Mouse (Mus musculus) liver, adult 2 months (tissue): Measurements from ENCODE around the gene Lipt1.

Experiments
- CTCF ChIP-seq: fragments of 200-500 bp; IDR thresholded peaks from 2 replicates; pipeline ENCODE4 v1.5.1; 2011; ENCODE audit warnings: low read depth, low read length, control low read depth
- POLR2A ChIP-seq: fragments of 200-500 bp; IDR thresholded peaks from 2 replicates; pipeline ENCODE4 v1.6.1; 2011; ENCODE audit warnings: low read length, control low read depth; ENCODE audit not compliant: insufficient read depth; ENCODE audit errors: extremely low read depth

DNA sequence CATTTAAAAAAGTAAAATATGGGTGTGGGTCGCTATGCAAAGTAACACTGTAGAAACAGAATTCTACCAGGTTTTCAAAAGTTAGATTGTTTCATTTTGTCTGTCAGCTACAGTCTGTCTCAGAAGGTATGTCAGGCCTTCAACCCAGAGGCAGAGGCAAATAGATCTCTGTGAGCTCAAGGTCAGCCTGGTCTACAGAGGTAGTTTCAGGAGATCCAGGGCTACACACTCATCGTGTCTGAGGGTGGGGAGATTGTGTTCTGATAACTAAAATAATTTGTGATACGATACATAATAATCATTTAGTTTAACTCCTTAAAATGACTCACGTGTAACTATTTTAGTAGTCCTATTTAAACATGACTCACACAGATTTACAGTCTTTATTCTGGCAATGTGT lies 1.6 kb downstream of the Lipt1 start:
- TF ChIP-seq POLR2A = no peak
- no peak for TF ChIP-seq CTCF
